Mouse (Mus musculus) forebrain, embryonic 10.5 days (tissue): ENCODE measurements around the gene Igsf10. TPM values are rescaled to one million over a fixed set of nuclear protein-coding genes. Genes with fewer than 3 reads are reported as not detected.
A peak's percentile ranks its signal among the peaks of the same experiment; 100 is the strongest.
"Not testable (repeated sequence)": the region's sequence is repeated elsewhere in the genome, so short reads cannot be mapped to it uniquely, and the experiment has no call there.

Source experiments
- DNase-seq: peaks from one replicate; pipeline ENCODE4 v3.0.0-alpha.2; 2017; ENCODE audit warnings: low spot score; ENCODE audit errors: extremely low spot score
- H3K27ac ChIP-seq: fragments of 300-500 bp; sonication (generic); 2 replicates; pipeline ENCODE4 v1.5.1; 2016; ENCODE audit warnings: mild to moderate bottlenecking
- H3K27me3 ChIP-seq: fragments of 300-500 bp; sonication (generic); 2 replicates; pipeline ENCODE4 v1.6.1; 2016; ENCODE audit warnings: mild to moderate bottlenecking; ENCODE audit not compliant: poor library complexity, severe bottlenecking
- H3K36me3 ChIP-seq: fragments of 300-500 bp; sonication (generic); replicated peaks from 2 replicates; pipeline ENCODE4 v1.6.1; 2016; ENCODE audit warnings: mild to moderate bottlenecking, moderate library complexity
- H3K4me1 ChIP-seq: fragments of 300-500 bp; sonication (generic); 2 replicates; pipeline ENCODE4 v1.6.1; 2016
- H3K4me3 ChIP-seq: fragments of 300-500 bp; sonication (generic); 2 replicates; pipeline ENCODE4 v1.5.1; 2016; ENCODE audit warnings: mild to moderate bottlenecking, moderate library complexity
- H3K9me3 ChIP-seq: fragments of 300-500 bp; sonication (generic); 2 replicates; pipeline ENCODE4 v1.6.1; 2016; ENCODE audit warnings: mild to moderate bottlenecking, moderate library complexity
- WGBS: fragments of 180-500 bp; shearing (Covaris S2); methylation state at CpG from one replicate; pipeline ENCODE4 v1.1.7; 2016; 5-methylcytosine and 5-hydroxymethylcytosine counted together
- polyA plus RNA-seq: library from polyadenylated mRNA; unstranded; fragments of >200 nt; fragmentation: Nextera tagmentation; extraction: Ambion mirVana; gene quantifications from 2 replicates; pipeline ENCODE4 v1.2.1, GENCODE M21; 2016

The Igsf10 gene
- 2.3 and 2.6 TPM in 2 replicates for polyA plus RNA-seq

DNA sequence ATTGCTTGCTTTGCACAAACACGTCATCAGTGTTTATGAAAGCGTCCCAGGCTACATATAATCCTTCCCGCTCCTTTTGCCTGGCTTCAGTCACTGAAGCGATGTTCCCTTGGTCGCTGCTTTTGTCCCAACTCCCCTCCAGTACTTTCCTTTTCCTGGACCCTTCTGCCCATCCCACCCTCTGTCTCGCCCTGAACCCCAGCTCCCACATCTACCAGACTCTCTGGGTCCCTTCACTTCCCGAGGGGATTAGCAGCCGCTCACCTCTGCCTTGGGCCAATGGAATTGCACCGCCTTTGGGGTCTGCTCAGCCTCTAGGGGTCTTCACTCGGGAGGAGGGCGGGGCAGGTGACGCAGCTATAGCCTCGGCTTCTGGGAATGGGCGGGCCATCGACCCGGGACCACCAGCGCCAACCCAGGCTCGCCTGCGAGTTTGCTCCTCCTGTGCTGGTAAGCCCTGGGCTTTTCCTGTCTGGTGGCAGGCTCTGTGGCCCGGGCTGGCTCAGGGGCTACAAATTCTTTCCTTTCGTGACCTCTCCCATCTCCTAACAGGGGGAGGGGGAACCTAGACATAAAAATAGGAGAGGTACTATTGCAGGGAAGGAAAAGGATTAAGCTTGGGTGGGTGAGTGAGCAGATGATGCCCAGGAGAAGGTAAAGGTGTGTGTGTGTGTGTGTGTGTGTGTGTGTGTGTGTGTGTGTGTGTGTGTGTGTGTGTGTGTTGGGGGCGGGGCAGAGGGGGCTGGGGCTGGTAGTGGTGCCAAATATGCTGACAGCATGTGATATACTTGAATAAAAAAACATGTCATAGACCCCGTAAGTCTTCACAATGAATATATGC lies at the start of gene Igsf10:
Igsf10 (minus strand) TSS at position 330 of the 841 bp plus-strand sequence.
- peak; percentile 87 for DNase-seq
- no peaks in the 10 kb centered on the region for H3K27me3 ChIP-seq
- WGBS: 4% methylated on average over 22 of the region's 23 CpGs
- peak within 1 kb of the TSS; percentile 89 for H3K27ac ChIP-seq
- H3K4me3 ChIP-seq: peak within 1 kb of the TSS; percentile 66
- H3K9me3 ChIP-seq: no peaks in the 10 kb centered on the region
- no peaks in the 10 kb centered on the region for H3K36me3 ChIP-seq
- H3K4me1 ChIP-seq: peaks cover 14% of the 10 kb centered on the region

DNA sequence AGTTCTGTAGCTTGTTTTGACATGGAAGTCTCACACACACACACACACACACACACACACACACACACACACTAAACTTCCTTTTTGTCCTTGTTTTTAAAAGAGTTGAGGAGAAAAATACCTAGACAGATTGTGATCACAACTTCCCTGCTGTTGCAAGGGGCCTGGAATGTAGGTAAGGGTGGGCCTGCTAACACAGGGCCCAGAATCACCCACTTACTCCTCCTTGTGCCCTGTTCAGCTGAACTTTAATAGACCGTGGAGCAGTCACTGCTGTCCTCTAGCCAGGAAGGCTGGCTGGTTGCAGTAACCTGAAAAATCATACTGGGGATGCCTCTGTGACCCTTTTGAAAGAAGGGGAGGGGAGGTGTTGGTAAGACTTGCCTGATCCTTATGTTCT lies 41.4 kb upstream of the Igsf10 start:
- DNase-seq: no peak
- Histone ChIP-seq H3K4me1 (no peaks in the 10 kb centered on the region), H3K36me3 (no peaks in the 10 kb centered on the region), H3K9me3 (no peaks in the 10 kb centered on the region), H3K27me3 (no peaks in the 10 kb centered on the region), H3K4me3 (no peak overlapping the region), H3K27ac (no peak overlapping the region)
- WGBS: 96% methylated on average over 1 of the region's 1 CpGs

DNA sequence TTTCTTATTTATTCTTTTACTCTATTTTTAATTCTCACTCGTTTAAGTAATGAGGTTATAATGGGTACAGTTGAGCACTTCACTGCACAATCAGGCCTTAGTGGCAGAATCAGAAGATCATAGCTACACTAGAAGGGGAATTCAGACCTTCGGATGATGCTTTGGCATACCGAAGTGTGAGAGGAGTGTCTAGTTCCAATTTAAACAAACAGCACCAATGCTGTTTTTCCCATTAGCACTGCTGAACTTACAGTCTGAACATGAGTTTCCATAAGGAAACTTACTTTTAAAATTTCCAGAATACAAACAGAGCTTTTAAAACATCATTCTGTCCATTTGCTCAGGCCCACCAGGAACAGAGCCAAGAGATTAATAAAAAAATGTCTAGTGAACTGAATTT lies 40.8 kb upstream of the Igsf10 start:
- Histone ChIP-seq H3K4me1 (no peaks in the 10 kb centered on the region), H3K4me3 (no peak overlapping the region), H3K9me3 (no peaks in the 10 kb centered on the region), H3K36me3 (no peaks in the 10 kb centered on the region), H3K27me3 (no peaks in the 10 kb centered on the region), H3K27ac (no peak overlapping the region)
- 85% methylated on average over 3 of the region's 3 CpGs for WGBS
- no peak for DNase-seq

DNA sequence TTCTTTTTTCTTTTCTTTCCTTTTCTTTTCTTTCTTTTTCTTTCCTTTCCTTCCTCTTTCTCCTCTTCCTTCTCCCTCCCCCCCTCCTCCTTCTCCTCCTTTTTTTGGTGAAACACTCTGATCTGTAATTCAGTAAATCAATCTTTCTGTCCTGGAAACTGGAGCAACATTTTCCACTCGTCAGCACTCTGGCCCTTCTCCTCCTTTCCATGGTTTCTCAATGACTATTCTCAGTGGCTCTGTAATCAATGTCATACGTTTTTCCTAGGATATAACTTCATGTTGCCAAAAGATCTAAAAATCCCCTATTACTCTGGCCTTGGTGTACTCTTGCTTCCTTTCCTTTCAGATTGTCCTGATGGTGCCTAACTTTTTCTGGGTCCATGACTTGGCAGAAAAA lies 40.1 kb upstream of the Igsf10 start:
- no peaks in the 10 kb centered on the region for H3K27me3 ChIP-seq
- no peaks in the 10 kb centered on the region for H3K9me3 ChIP-seq
- H3K4me3 ChIP-seq: no peak overlapping the region
- no peaks in the 10 kb centered on the region for H3K4me1 ChIP-seq
- no peaks in the 10 kb centered on the region for H3K36me3 ChIP-seq
- H3K27ac ChIP-seq: no peak overlapping the region
- no peak for DNase-seq
- WGBS: 81% methylated on average over 2 of the region's 2 CpGs

DNA sequence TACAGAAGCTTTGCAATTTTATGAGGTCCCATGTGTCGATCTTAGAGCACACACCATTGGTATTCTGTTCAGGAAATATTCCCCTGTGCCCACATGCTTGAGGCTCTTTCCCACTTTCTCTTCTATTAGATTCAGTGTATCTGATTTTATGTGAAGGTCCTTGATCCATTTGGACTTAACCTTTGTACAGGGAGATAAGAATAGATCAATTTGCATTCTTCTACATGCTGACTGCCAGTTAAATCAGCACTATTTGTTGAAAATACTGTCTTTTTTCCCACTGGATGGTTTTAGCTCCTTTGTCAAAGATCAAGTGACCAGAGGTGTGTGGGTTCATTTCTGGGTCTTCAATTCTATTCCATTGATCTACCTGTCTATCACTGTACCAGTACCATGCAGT lies 34.6 kb upstream of the Igsf10 start:
- H3K9me3 ChIP-seq, H3K4me3 ChIP-seq, H3K27ac ChIP-seq, H3K27me3 ChIP-seq, H3K4me1 ChIP-seq, DNase-seq, H3K36me3 ChIP-seq: not testable (repeated sequence)
- 95% methylated on average over 1 of the region's 1 CpGs for WGBS

DNA sequence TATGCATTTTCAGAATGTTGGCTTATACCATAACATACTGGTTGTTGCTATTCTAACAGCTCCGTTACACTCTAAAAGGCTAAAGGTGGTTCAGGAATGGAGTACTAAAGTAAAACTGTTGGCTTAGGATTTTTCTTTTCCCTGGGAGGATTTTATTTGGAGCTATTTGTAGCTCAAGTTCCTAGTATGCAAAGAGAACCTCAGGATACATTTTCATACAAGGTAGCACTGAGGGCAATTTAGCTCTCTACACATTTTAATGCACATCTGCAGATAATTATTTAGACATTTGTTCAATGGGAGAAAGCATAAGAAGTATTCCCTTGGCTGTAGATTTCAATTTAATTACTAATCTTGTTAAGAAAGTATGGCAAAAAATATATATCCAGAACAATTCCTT lies 17.7 kb upstream of the Igsf10 start:
- H3K27ac ChIP-seq: no peak overlapping the region
- H3K4me1 ChIP-seq: no peaks in the 10 kb centered on the region
- no peak overlapping the region for H3K4me3 ChIP-seq
- H3K36me3 ChIP-seq: no peaks in the 10 kb centered on the region
- 92% methylated on average over 1 of the region's 1 CpGs for WGBS
- no peaks in the 10 kb centered on the region for H3K27me3 ChIP-seq
- DNase-seq: no peak
- H3K9me3 ChIP-seq: no peaks in the 10 kb centered on the region

DNA sequence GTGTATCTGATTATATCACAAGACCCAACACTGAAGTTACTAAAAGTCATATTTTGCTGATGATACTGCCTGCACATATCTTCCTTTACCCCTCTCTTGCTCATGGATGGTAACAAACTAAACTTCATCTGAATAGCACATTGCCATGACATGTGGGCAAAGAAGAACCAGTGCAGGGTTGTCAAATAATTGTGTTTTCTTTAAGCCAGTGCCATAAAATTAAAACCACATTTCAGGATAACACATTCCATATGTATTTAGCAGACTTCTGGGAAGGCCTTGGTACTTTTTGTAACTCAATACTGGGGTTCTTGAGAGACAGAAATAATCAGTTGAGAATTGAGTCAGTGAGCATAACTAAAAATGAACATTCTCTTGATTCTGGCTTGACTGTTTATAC lies 15.9 kb upstream of the Igsf10 start:
- Histone ChIP-seq H3K27ac (no peak overlapping the region), H3K9me3 (no peaks in the 10 kb centered on the region), H3K4me3 (no peak overlapping the region), H3K4me1 (no peaks in the 10 kb centered on the region), H3K36me3 (no peaks in the 10 kb centered on the region), H3K27me3 (no peaks in the 10 kb centered on the region)
- DNase-seq: no peak

DNA sequence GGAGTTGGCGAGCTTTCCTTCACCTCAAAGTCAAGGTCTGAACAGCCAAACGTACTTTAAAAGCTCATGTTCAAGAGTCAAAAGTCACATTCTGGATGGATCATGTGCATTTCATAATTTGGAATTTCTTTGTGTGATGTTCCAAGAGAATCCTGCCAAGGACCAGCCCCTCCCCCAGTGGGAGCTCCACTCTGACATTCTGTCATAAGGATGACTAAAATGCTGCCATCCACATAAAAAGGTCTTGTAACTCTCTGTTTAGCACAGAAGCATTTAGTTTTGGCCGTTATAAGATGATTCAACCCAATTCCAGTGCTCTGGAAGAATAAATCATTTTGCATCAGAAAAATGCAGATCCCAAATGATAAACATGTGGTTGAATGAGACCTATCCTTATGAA lies 10.0 kb upstream of the Igsf10 start:
- WGBS: 82% methylated on average over 3 of the region's 3 CpGs

DNA sequence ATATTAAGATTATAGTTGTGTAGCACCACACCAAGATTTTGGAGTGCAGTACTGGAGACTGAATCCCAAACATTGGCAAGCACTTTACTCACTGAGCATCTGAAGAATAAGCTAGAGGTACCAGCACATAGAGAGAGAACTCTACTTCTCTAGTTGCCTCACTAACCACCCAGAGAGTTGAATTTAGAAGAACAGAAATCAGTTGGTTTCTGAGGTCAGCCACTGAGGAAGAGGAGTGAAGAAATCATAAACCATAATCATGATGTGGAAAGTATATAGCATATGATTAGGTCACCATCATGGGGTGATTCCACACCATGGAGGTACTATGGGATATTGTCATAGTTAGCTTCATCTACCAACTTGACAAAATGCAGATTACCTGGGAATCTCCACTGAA lies 7.6 kb upstream of the Igsf10 start:
- no peaks in the 10 kb centered on the region for H3K4me1 ChIP-seq

More for the DNA sequence above, 10.0 kb upstream of the Igsf10 start:
- no peak for DNase-seq
- Histone ChIP-seq H3K9me3 (no peaks in the 10 kb centered on the region), H3K27ac (no peak overlapping the region), H3K27me3 (no peaks in the 10 kb centered on the region), H3K36me3 (no peaks in the 10 kb centered on the region), H3K4me1 (no peaks in the 10 kb centered on the region), H3K4me3 (no peak overlapping the region)

DNA sequence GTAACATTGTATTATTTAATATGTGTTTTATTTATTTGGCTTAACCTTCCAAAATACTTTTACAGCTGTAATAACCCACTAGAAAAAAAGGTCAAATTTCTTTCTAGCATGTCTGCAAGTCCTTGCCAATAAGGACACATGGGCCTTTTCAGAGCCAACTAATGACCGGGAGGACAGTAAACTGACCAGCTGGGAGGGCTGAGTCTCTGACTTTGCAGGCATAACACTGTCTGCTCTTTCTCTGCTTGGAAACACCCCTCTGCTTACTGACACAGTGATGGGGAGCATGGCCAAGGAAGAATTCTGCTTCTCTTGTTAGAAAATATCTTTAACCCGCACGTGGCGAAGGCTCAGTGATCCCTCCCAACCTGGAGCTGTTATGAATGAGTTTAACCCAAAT lies 1.2 kb downstream of the Igsf10 start:
- Histone ChIP-seq H3K4me3 (peak overlapping the region; percentile 66), H3K4me1 (peaks cover 14% of the 10 kb centered on the region), H3K27me3 (no peaks in the 10 kb centered on the region), H3K36me3 (no peaks in the 10 kb centered on the region), H3K9me3 (no peaks in the 10 kb centered on the region), H3K27ac (no peak overlapping the region)
- WGBS: 77% methylated on average over 4 of the region's 4 CpGs
- DNase-seq: no peak

More for the DNA sequence above, 7.6 kb upstream of the Igsf10 start:
- H3K36me3 ChIP-seq: no peaks in the 10 kb centered on the region
- H3K27ac ChIP-seq: no peak overlapping the region
- DNase-seq: no peak
- H3K27me3 ChIP-seq: no peaks in the 10 kb centered on the region
- H3K4me3 ChIP-seq: no peak overlapping the region
- no peaks in the 10 kb centered on the region for H3K9me3 ChIP-seq

DNA sequence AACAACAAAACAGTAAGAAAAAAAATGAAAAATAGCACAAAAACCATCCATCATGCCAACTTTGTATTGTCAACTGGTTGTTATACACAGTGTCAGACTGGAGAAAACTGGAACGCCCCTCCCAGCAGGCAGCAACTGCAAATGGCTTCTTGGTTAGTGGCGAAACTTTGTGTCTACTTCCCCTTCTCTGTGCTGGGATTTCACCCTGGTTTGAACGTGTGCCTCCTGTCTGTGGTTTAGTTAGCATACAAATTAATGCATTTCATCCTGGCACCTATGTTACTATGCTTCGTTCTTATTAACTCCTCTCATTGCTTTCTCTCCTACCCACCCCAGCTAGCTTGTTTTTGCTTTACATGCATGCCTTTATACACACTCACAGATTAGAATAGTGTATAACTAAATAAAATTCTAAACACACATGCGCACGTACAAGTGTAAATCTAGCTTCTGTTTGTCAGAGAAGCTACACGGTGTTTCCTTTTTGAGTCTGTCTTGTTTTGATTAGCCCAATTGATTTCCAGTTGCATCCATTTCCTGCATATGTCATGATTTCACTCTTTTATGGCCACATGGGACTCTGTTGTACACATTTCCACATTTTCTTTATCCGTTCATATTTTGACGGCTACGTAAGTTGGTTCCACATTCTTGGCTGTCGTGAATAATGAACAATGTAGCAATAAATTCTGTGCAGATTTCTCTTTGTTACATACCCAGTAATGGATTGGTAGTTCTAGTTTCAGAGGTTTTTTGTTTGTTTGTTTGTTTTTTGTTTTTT lies 2.4 kb downstream of the Igsf10 start:
- Histone ChIP-seq H3K36me3 (no peaks in the 10 kb centered on the region), H3K9me3 (no peaks in the 10 kb centered on the region), H3K27ac (no peak overlapping the region), H3K27me3 (no peaks in the 10 kb centered on the region), H3K4me1 (peaks cover 14% of the 10 kb centered on the region), H3K4me3 (no peak overlapping the region)
- DNase-seq: no peak
- WGBS: 85% methylated on average over 11 of the region's 11 CpGs

DNA sequence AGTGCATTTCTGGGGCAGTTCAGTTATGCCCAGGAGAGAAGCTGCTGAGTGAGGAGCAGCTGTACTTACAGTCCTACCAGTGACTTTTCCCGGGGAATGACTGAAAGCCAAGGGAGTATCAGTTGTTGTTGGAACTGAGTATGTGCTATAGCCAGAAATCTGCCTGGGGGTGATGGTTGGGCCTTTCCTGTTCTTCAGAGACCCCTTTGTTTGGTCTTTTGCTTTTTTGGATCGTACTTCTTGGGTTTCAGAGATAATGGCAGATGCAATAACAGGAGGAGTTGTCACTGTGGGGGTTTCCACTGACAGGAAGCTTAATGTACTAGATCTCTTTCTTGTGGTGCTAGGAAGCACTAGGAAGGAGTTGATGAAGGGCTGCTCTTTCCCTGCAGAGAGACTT lies 15.7 kb downstream of the Igsf10 start:
- H3K9me3 ChIP-seq: no peaks in the 10 kb centered on the region
- DNase-seq: no peak
- H3K4me1 ChIP-seq: no peaks in the 10 kb centered on the region
- H3K4me3 ChIP-seq: no peak overlapping the region
- no peak overlapping the region for H3K27ac ChIP-seq
- H3K27me3 ChIP-seq: no peaks in the 10 kb centered on the region
- 91% methylated on average over 2 of the region's 2 CpGs for WGBS
- peaks cover 49% of the 10 kb centered on the region for H3K36me3 ChIP-seq

DNA sequence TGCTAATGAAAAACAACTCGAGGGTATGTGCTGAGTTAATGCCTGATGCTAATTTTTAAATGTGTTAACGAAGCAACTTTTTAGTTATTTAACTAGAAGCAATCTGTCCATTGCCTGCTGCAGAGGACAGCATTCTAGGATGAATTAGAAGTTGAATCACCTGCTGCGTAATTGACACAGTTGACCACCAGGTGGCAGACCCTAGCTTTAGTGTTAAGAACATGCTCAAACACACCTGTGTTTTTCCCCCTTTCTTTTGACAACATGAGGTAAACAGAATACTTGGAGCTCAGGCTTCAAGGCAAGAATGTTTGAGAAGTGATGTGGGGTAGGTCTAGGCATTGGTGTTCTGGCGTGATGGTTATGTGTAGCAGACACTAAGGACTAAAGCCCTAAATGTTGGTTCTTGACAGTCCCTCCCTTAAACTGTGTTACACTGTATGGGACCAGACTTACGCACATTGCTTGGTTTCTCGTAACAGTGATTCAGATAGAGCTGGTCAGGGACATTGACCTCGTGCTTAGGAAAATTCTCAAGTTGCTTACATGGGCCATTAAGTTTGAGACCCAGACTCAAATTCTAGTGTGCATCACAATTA lies 22.8 kb downstream of the Igsf10 start:
- peak; percentile 25 for DNase-seq
- Histone ChIP-seq H3K9me3 (no peaks in the 10 kb centered on the region), H3K27ac (no peak overlapping the region), H3K4me1 (no peaks in the 10 kb centered on the region), H3K27me3 (no peaks in the 10 kb centered on the region), H3K36me3 (peaks cover 37% of the 10 kb centered on the region), H3K4me3 (no peak overlapping the region)
- 48% methylated on average over 7 of the region's 7 CpGs for WGBS
